Mouse (Mus musculus) natural killer cell, adult 2 months (primary cell): ENCODE data around the gene Calr4.

Experiments
- DNase-seq, 2 experiments: peaks; one replicate each; pipeline ENCODE4 v3.0.0; 2022; ENCODE audit warnings: low spot score in 2 of 2

Calr4 gene

DNA sequence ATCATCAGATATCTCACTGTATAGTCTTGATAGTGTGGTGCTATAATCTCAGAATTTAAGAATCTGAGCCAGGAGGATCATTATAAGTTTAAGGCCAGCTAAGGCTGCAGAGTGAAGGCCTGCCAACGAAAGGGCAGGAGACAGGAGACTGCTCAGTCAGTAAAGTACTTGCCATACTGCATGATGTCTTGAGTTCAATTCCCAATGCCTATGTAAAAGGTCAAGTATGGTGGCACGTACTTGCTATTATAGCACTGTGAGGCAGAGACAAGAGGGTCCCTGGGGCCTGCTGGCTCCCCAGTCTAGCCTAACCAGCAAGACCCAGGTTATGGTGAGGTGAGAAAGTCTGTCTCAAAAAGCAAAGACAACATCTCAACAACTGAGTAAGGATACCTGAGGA lies at the start of gene Calr4:
Gene Calr4 (plus strand): TSS at position 301 of the 400 bp plus-strand sequence.
- DNase-seq = no peak

GRCm38 (mm10) chr4:109185616-109186405 lies 48.5 kb upstream of the Calr4 start:
- no peak for DNase-seq

GRCm38 (mm10) chr4:109191598-109191997 lies 42.7 kb upstream of the Calr4 start:
- no peak for DNase-seq

- no peak for DNase-seq
Observed at GRCm38 (mm10) chr4:109193886-109194285, 40.4 kb upstream of the Calr4 start.

- DNase-seq = no peak
Observed at GRCm38 (mm10) chr4:109195900-109196629, 38.2 kb upstream of the Calr4 start.

DNA sequence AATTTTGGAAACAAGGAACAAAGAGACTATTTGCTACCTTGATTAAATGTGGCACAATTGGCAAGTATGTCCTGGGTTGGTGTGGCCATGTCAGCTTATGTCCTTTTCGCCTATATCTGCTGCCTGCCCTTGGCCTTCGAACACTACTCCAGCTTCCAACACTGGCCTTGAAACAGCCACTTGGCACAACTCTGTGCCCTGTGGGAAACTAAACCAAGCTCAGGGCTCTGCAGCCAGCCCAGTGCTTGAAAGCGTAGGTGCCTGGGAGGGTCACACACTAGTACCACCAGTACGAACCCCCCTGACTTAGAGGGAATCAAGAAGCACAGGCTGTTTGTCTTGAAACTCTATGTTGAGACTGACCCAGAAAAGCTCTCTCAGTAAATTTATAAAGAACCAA lies 35.2 kb upstream of the Calr4 start:
- no peak for DNase-seq

DNA sequence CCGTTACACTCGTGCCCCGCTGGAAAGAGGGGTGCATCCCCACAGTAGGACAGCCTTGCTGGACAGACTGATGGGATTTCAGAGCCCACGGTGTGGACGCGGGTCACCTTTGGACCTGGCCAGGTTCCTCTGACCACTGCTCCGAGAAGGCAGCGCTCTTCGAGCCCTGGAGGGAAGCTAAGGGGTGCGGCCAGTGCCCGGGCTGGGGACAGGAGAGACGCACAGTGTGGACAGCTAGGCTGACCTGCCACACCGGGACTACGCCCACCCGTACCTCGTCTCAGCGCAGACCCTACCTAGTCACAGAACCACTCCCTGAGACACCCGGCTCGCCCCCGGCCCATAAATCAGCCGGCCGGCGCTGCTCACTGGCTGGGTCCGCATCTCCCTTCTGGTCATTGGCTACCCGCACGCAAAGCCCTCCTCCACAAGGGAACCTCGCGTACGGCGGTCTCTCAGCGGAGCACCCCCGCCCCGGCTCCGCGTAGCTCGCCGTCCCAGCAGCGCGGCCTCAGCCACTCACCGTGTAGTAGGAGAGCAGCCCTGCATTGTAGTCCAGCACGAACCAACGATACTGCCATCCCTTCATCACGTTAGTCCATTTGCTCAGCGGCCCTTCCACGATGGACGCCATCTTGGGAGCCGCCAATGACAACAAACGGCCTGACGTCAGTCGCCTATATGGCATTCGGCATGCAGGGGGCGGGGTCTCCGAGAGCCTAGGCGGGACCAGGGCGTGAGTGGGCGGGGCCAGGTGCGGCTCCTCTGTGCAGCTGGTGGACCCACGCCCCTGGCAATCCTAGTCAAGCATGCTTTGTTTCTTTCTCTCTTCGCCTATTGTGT lies 32.5 kb upstream of the Calr4 start, which contains the start of gene Osbpl9:
Gene Osbpl9 (minus strand): TSS at position 691 of the 843 bp plus-strand sequence.
- DNase-seq = peak; percentile 97 to 99

DNA sequence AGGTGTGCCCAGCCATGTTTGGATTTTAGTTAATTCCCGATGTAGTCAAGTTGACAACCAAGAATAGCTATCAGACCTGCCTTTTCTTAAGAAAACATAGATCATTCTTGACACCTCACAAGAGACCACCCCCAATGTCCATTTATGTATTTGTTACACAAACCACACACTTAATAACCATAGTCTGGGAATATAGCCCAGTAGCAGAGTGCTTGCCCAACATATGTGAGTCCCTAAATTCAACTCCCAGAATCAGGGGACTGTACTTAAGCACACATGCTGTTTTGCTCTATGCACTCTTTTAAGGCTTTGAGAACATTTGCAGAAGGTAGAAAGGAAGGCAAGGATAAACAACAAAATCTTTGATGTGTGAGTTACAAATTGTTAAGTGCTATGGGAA lies 30.4 kb upstream of the Calr4 start:
- DNase-seq = no peak

DNA sequence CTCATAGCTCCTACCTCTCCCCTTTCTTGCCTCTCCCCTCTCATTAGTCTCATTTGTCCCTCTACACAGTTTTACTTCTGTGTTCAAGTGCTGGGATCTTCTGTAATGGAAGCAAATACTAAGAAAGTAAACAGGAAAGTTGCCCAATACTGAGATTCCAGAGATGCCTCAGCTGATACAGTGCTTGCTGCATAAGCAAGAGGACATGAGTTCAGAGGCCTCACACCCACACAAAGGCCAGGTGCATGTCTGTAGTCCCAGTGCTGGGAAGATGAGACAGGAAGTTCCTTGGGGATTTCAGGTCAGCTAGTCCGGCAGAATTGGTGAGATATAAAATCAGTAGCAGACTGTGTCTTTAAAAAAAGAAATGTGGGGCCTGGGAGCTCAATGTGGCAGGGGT lies 29.9 kb upstream of the Calr4 start:
- DNase-seq = no peak

DNA sequence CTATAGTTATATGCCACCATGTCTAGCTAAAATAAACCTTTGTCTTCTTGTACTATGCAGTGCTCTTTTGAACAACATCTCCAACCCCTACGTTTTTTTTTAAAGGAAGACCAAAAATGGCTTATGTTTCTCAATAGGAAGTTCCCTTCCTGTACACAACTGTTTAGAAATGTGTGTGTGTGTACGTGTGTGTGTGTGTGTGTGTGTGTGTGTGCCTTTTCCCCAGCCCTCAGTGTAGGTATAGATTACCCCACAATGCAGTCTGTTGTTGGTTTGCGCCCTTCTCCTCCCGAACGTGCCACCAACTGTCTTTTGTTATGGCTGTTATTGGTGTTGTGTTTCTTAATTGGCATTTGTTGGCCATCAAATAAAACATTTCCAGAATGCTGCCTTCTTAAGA lies 26.8 kb upstream of the Calr4 start:
- no peak for DNase-seq

DNA sequence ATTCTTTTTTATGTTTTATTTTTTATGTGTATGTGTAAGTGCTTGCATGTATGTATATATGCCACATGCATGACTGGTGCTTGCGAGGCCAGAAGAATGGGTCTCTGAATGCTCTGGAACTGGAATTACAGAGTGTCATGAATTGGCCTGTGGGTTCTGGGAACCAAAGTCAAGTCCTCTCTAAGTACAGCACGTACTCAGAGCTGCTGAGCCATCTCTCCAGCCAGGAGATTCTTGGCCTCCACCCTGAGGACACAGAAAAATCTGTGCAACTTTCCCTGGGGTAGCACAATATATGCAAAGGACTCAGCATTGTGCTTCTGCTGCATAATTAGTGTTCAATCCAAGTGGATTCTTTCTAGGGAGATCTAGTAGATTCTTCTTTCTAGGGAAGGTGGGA lies 24.0 kb upstream of the Calr4 start:
- no peak for DNase-seq

DNA sequence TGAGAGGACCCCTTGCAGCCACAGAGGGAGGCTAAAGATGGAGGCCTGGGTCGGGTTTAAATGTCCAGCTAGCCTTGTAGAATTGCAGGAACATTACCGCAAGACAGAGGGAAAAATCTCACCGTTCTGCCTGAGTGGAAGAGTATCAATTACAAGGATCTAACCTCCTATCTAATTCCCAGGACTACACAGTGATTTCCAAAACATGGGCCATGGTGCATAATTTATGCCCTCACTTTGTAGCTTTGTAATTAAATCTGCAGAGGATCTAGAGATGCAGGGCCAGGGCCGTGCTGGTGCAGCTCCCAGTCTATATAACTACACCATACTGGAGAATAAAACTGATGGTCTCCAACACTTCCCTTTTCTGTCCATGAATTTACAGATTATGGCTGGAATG lies 23.4 kb upstream of the Calr4 start:
- DNase-seq = no peak

- DNase-seq = no peak
Observed at GRCm38 (mm10) chr4:109213986-109214385, 20.3 kb upstream of the Calr4 start.

- DNase-seq = no peak
Observed at GRCm38 (mm10) chr4:109218008-109218407, 16.3 kb upstream of the Calr4 start.

DNA sequence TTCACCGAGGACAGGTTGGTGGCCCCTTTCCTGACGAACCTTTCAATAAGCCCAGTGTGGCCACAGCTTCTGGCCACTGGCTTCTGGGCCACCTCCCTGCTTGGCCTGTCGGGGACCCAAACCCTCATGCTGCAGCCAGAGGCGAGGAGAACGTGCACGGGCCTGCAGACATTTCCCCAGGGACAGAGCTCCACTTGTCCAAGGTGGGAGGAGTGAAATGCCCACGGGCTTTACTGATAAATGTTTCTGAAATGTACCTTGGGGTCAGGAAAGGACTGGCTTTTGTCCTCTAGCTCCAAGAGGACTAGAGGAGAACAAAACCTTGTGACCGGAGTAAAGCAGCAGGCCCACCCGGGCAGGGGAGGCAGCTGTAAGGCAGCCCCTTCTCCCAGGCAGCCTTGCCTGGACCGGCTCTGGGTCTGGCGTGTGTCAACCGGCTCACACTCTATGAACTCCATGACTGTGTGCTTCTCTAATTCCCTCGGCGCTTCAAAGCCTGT lies 13.8 kb upstream of the Calr4 start:
- no peak for DNase-seq

- no peak for DNase-seq
Observed at GRCm38 (mm10) chr4:109222001-109222400, 12.3 kb upstream of the Calr4 start.

- no peak for DNase-seq
Observed at GRCm38 (mm10) chr4:109224762-109225552, 9.3 kb upstream of the Calr4 start.

GRCm38 (mm10) chr4:109225606-109226005 lies 8.7 kb upstream of the Calr4 start:
- DNase-seq = no peak

DNA sequence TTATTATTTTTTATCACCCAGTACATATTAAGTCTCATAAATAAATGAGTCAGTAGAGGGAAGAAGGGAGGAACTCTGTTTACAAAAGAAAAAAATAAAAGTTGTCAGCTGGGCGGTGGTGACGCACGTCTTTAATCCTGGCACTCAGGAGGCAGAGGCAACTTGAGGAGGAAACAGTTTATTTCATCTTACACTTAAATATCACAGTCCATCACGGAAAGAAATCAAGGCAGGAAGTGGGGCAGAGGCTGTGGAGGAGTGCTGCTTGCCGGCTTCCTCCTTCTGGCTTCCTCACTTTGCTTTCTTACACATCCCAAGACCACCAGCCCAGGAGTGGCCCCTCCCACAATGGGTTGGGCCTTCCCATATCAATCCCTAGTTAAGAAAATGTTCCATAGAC lies 8.2 kb upstream of the Calr4 start:
- DNase-seq = no peak

- no peak for DNase-seq
Observed at GRCm38 (mm10) chr4:109229766-109230279, 4.5 kb upstream of the Calr4 start.

GRCm38 (mm10) chr4:109234806-109235350 lies 593 bp downstream of the Calr4 start:
- DNase-seq = no peak
